Mouse (Mus musculus) layer of hippocampus, postnatal 36 days (tissue): Measurements from ENCODE around the gene Tshz2. TPM values are rescaled to one million over a fixed set of nuclear protein-coding genes. Genes with fewer than 3 reads are reported as not detected.
A peak's percentile ranks its signal among the peaks of the same experiment; 100 is the strongest.

ENCODE experiments used
- DNase-seq, 2 experiments: peaks; one replicate each; pipeline ENCODE4 v3.0.0; 2022
- total RNA-seq, 2 experiments: library from RNA; stranded (reverse); gene quantifications; 2 replicates each; pipeline ENCODE4 v1.2.3; 2021

Tshz2 gene
- total RNA-seq, 2 experiments from 2014 or later: 29.6 to 34.3 TPM

GRCm38 (mm10) chr2:169633491-169634289, 877 bp downstream of the Tshz2 start:
- peak; percentile 7 to 11 for DNase-seq

GRCm38 (mm10) chr2:169634619-169635382, 2.0 kb downstream of the Tshz2 start:
- DNase-seq: no peak

- no peak for DNase-seq
Measured at GRCm38 (mm10) chr2:169635428-169635827, 2.6 kb downstream of the Tshz2 start.

- DNase-seq: no peak
Measured at GRCm38 (mm10) chr2:169636414-169636813, 3.6 kb downstream of the Tshz2 start.

- no peak for DNase-seq
Measured at GRCm38 (mm10) chr2:169641547-169641946, 8.7 kb downstream of the Tshz2 start.

GRCm38 (mm10) chr2:169642420-169642819, 9.6 kb downstream of the Tshz2 start:
- DNase-seq: no peak

GRCm38 (mm10) chr2:169647091-169647490, 14.3 kb downstream of the Tshz2 start:
- DNase-seq: no peak

- no peak for DNase-seq
Measured at GRCm38 (mm10) chr2:169649262-169649885, 16.6 kb downstream of the Tshz2 start.

GRCm38 (mm10) chr2:169653282-169653681, 20.5 kb downstream of the Tshz2 start:
- DNase-seq: no peak

GRCm38 (mm10) chr2:169663792-169664191, 31.0 kb downstream of the Tshz2 start:
- no peak for DNase-seq

- DNase-seq: no peak
Measured at GRCm38 (mm10) chr2:169671264-169671663, 38.5 kb downstream of the Tshz2 start.

GRCm38 (mm10) chr2:169673786-169674185, 41.0 kb downstream of the Tshz2 start:
- no peak for DNase-seq

GRCm38 (mm10) chr2:169674209-169674608, 41.4 kb downstream of the Tshz2 start:
- DNase-seq: no peak

- no peak for DNase-seq
Measured at GRCm38 (mm10) chr2:169679264-169679663, 46.5 kb downstream of the Tshz2 start.

- DNase-seq: no peak
Measured at GRCm38 (mm10) chr2:169679951-169680350, 47.1 kb downstream of the Tshz2 start.

- DNase-seq: no peak
Measured at GRCm38 (mm10) chr2:169685260-169685659, 52.4 kb downstream of the Tshz2 start.

- DNase-seq: no peak
Measured at GRCm38 (mm10) chr2:169685747-169686146, 52.9 kb downstream of the Tshz2 start.

GRCm38 (mm10) chr2:169686697-169687430, 54.1 kb downstream of the Tshz2 start:
- DNase-seq: no peak

- DNase-seq: no peak
Measured at GRCm38 (mm10) chr2:169690054-169690453, 57.2 kb downstream of the Tshz2 start.

GRCm38 (mm10) chr2:169694494-169694893, 61.7 kb downstream of the Tshz2 start:
- DNase-seq: no peak

GRCm38 (mm10) chr2:169695025-169695424, 62.2 kb downstream of the Tshz2 start:
- no peak for DNase-seq

- no peak for DNase-seq
Measured at GRCm38 (mm10) chr2:169699141-169699540, 66.3 kb downstream of the Tshz2 start.
